Mouse (Mus musculus) megakaryocyte, adult 5-6 weeks (primary cell): ENCODE measurements around the gene Galm. TPM values are rescaled to one million over a fixed set of nuclear protein-coding genes. Genes with fewer than 3 reads are reported as not detected.
A peak's percentile ranks its signal among the peaks of the same experiment; 100 is the strongest.
"Not testable (repeated sequence)": the region's sequence is repeated elsewhere in the genome, so short reads cannot be mapped to it uniquely, and the experiment has no call there.

ENCODE experiments used
- ATAC-seq: 2 replicates; pipeline ENCODE4 v1.8.0; 2016; ENCODE audit warnings: mild to moderate bottlenecking, inconsistent platforms; ENCODE audit not compliant: poor library complexity, severe bottlenecking
- total RNA-seq, 2 experiments: library from RNA; stranded (forward) in 1 of 2; stranded (reverse) in 1 of 2; fragments of 153-499, 151-499 nt in 1 of 2; fragments of 221-1000, 200-1000 nt in 1 of 2; gene quantifications; 2 replicates each; pipeline versions ENCODE4 v1.2.3 to v1.2.4; 2015 to 2017

The Galm gene
- total RNA-seq, 2 experiments from 2014 or later = 5.1 to 6.3 TPM

- no peak for ATAC-seq
These were observed 78.4 kb downstream of the Galm start for GRCm38 (mm10) chr17:80205657-80206056.

DNA sequence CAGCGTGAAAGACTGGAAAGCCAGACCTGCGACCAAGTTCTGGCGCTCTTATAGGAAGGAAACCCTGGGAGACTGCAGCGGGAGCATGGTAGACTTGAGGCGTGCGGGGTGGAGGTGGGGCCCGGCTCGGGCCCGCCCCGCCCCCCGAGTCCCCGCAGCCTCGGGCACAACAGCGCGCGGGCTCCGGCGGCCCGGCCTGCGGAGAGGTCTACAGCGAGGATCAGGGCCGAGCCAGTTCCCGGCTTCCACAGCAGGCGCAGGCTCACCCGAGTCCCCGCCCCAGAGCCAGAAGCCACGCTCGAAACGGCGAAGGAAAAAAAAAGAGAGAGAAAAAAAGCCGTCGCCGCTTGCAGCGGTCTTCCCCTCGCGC lies 79.0 kb downstream of the Galm start:
- peak; percentile 21 for ATAC-seq

DNA sequence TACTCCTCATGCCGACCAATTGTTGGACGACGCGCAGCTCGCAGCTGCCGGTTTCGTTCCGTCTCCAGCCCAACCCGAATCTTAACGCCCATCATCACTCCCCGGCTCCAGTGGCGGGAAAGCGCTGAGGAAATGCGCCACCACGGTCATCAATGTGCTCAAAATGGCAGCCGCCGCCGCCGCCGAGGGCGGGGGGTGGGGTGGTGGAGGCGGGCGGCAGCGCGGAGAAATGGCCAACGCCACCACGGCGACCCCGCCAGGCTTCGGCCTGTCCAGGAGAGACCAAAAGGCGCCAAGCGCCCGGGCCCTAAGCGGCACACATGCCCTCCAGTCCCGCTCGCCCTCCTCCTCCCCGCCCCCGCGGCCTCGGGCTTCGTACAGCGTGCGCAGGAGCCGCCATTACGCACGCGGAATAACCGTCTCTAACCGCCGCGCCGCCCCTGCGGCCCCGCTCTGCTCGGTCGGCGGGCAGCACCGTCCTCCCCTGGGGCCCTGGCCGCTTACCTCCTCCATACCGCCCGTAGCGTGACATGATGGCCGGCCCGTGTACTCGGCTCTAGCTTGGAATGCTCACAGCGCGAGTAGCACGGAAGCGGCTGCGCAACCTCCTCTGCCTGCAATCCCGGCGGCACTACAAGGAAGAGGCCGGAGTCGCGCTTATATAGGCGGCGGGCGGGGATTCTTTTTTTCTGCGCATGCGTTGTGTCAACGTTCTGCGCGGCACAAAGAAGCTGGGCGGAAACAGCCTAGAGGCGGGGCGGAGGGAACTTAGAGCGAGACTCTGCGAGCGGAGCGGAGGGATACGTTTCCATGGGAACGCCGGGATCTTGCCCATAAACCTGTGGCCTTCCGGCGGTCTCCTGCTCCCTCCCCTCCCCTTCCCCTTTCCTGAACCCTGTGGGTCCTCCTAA lies 79.7 kb downstream of the Galm start, which contains the start of the genes Srsf7 and Ttc39d:
Gene Srsf7 (minus strand): TSS at position 637 of the 911 bp plus-strand sequence.
Gene Ttc39d (plus strand): TSS at position 790 of the 911 bp plus-strand sequence.
- ATAC-seq = peak; percentile 83

- not testable (repeated sequence) for ATAC-seq
These were observed 86.7 kb downstream of the Galm start for GRCm38 (mm10) chr17:80213998-80214397.

GRCm38 (mm10) chr17:80220131-80220530 lies 92.9 kb downstream of the Galm start:
- ATAC-seq = no peak

- ATAC-seq = no peak
These were observed 93.9 kb downstream of the Galm start for GRCm38 (mm10) chr17:80221202-80221601.

- ATAC-seq = peak; percentile 34; the same call in 1 of the 2 replicates
These were observed 94.8 kb downstream of the Galm start for GRCm38 (mm10) chr17:80221890-80222628.

- peak; percentile 20 for ATAC-seq
These were observed 96.6 kb downstream of the Galm start for GRCm38 (mm10) chr17:80223829-80224228.

GRCm38 (mm10) chr17:80224326-80225116 lies 97.2 kb downstream of the Galm start, which contains the start of gene Gemin6:
Gene Gemin6, plus strand, starts transcription at chr17:80224441.
- peak; percentile 100 for ATAC-seq

- ATAC-seq = not testable (repeated sequence)
These were observed 97.9 kb downstream of the Galm start for GRCm38 (mm10) chr17:80225142-80225541.

- no peak for ATAC-seq
These were observed 102.1 kb downstream of the Galm start for GRCm38 (mm10) chr17:80229396-80229795.

DNA sequence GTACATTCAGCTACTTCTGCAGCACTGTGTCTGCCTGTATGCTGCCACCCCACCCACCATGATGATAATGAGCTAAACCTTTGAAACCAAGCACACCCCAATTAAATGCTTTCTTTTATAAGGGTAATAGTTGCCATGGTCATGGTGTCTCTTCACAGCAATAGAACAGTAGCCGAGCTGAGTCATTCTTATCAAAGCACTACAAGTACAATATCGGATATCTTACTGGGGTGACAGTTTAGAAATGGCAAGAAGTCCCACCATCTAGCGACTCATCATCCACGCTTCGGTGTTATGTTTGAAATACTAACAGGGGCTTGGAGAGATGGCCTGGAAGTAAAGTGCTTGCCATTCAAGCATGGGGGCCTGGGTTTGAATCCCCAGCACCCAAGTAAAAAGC lies 106.6 kb downstream of the Galm start:
- no peak for ATAC-seq

GRCm38 (mm10) chr17:80234376-80234775 lies 107.1 kb downstream of the Galm start:
- ATAC-seq = no peak

Other genes with a start within 250 kb of the Galm start
- gene Atl2, start 231.3 kb upstream of the Galm start, total RNA-seq (2015) = 36.8 and 38.4 TPM in 2 replicates
- 39.2 and 40.5 TPM in 2 replicates for gene Atl2, start 231.3 kb upstream of the Galm start, total RNA-seq (2017)
- 97.4 and 108 TPM in 2 replicates for gene Hnrnpll, start 65.1 kb upstream of the Galm start, total RNA-seq (2015)
- 53.1 and 65.2 TPM in 2 replicates for gene Hnrnpll, start 65.1 kb upstream of the Galm start, total RNA-seq (2017)
- gene Srsf7, start 79.8 kb downstream of the Galm start, total RNA-seq (2015) = 288 and 324 TPM in 2 replicates
- gene Srsf7, start 79.8 kb downstream of the Galm start, total RNA-seq (2017) = 271 and 290 TPM in 2 replicates
- not detected in 2 replicates for gene Ttc39d, start 80.0 kb downstream of the Galm start, total RNA-seq (2015)
- 0.15 TPM in 1 of 2 replicates, not detected in the other for gene Ttc39d, start 80.0 kb downstream of the Galm start, total RNA-seq (2017)
- 13.7 and 21.6 TPM in 2 replicates for gene Gemin6, start 97.0 kb downstream of the Galm start, total RNA-seq (2015)
- 13.4 and 16.2 TPM in 2 replicates for gene Gemin6, start 97.0 kb downstream of the Galm start, total RNA-seq (2017)
- gene Morn2, start 162.7 kb downstream of the Galm start, total RNA-seq (2015) = 1.6 and 7.1 TPM in 2 replicates
- 0.77 and 1.4 TPM in 2 replicates for gene Morn2, start 162.7 kb downstream of the Galm start, total RNA-seq (2017)
- 12.2 TPM in 2 replicates for gene Dhx57, start 163.0 kb downstream of the Galm start, total RNA-seq (2015)
- 18.2 and 20.9 TPM in 2 replicates for gene Dhx57, start 163.0 kb downstream of the Galm start, total RNA-seq (2017)
- gene Arhgef33, start 179.9 kb downstream of the Galm start, total RNA-seq (2015) = 0.57 TPM in 1 of 2 replicates, not detected in the other
- gene Arhgef33, start 179.9 kb downstream of the Galm start, total RNA-seq (2017) = not detected in 2 replicates
- gene Gm10190, start 246.1 kb downstream of the Galm start, total RNA-seq (2015) = not detected in 2 replicates
- gene Gm10190, start 246.1 kb downstream of the Galm start, total RNA-seq (2017) = not detected in 2 replicates